Mouse (Mus musculus) heart, adult 18-20 months (tissue): Measurements from ENCODE around the gene 1810009J06Rik. TPM values are rescaled to one million over a fixed set of nuclear protein-coding genes. Genes with fewer than 3 reads are reported as not detected.
"Not testable (repeated sequence)": the region's sequence is repeated elsewhere in the genome, so short reads cannot be mapped to it uniquely, and the experiment has no call there.

Experiments used
- DNase-seq, 2 experiments: peaks; one replicate each; pipeline ENCODE4 v3.0.0; 2021 to 2022; ENCODE audit warnings: mixed read lengths in 1 of 2
- long read RNA-seq, 2 experiments: library from polyadenylated mRNA; stranded (forward); transcript quantifications; one replicate each; pipeline ENCODE4 v2.0.0; 2021
- total RNA-seq, 2 experiments: library from RNA; stranded (reverse); gene quantifications; 2 replicates each; pipeline ENCODE4 v1.2.3; 2021

Gene 1810009J06Rik
- total RNA-seq, result not detected
- long read RNA-seq, experiment 1, result 0 reads
- long read RNA-seq, experiment 2, result 0 reads

DNA sequence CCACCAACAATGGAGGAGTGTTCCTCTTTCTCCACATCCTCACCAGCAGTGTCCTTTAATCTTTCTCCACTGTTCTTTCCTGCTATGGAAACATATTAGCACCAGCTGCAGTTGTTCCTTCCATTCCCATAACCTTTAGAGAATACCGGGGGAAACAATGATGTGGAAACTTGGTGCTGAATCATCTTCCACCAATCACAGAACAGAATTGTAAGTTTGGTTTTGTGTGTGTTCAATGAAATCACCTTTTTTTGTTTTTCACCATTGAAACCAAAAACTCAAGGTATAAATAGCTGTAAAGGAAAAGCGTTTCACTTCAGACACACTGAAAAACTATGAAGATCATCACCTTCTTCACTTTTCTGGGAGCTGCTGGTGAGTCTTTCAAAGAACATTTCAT, at the start of gene 1810009J06Rik:
1810009J06Rik (plus strand) TSS at position 301 of the 400 bp plus-strand sequence.
- not testable (repeated sequence) for DNase-seq

DNA sequence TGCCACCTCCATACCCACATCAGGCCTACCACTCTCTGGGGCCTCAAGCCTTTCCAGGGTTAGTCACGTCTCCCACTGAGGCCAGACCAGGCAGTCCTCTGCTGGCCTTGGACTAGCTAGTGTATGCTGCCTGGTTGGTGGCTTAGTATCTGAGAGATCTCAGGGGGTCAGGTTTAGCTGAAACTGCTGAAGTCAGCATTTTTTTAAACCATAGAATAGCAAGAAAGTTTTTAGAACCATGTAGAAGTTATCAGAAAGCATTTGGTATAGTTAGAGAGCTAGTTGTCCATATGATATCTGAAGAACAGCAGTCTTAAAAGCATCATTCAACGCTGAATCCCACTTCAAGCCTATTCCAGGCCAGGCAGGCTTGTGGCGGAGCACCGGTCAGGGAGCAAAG, 44.6 kb upstream of the 1810009J06Rik start:
- DNase-seq, result no peak

DNA sequence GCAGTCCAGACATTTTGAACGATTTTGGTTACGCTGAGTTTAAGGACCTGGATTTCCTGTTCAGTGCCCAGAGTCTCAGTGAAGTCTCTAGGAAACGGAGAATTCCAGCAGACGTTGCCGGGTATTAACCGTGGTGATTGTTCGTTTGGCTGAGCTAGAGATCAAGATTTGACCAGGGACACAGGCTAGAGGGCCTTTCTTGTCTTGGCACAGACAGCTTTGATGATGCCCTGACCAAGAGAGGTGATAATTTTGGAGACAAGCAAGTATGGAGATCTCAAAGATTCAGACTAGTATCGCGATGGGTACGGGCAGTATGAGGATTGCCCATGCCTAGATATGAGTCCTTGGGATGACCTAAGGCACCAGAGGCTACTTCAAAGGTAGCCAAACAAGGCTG, 24.1 kb upstream of the 1810009J06Rik start, which contains the start of gene 1700074P13Rik:
1700074P13Rik (minus strand) TSS at position 101 of the 400 bp plus-strand sequence.
- DNase-seq, result no peak

DNA sequence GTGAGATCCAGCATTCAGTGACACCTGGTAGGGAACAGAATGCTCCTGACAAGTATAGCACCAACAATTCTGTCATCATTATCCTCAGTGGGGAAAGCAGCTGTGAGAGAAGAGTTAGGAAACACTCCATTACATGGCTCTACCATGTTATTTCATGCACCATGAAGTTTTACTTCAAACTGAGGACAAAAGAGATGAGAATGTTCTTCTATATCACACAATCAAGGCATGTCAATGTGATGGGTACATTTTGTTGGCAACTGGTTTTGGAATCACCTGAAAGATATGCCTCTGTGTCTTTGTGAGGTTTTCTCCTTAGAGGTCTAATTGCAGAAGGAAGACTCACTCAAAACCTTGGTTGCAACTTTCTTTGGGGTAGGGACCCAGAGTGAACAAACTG, 12.8 kb upstream of the 1810009J06Rik start, which contains the start of gene Gm4744:
Gm4744 (minus strand) TSS at position 101 of the 400 bp plus-strand sequence.
- DNase-seq, result no peak

DNA sequence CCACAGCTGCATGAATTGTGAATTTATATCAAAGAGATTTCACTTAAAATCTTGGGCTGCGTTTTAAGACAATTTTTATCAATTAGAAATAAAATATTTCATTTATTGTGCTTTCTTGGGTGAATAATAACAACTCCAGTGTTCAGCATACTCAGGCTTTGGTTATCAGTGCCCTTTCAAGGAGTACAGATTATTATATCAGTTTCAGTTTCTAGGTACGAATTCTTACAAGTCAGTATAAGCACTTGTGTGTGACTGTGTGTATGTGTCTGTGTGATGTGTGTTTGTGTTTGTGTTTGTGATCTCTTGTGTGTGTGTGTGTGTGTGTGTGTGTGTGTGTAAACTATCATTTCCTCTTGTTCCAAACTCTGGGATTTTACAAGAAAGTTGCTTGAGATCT, 10.8 kb upstream of the 1810009J06Rik start:
- DNase-seq, result no peak

DNA sequence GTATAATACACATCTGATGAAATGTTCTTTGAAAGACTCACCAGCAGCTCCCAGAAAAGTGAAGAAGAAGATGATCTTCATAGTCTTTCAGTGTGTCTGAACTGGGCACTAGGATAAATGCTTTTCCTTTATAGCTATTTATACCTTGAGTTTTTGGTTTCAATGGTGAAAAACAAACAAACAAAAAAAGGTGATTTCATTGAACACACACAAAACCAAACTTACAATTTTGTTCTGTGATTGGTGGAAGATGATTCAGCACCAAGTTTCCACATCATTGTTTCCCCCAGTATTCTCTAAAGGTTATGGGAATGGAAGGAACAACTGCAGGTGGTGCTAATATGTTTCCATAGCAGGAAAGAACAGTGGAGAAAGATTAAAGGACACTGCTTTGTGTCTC, 34.8 kb downstream of the 1810009J06Rik start, which contains the start of gene Gm2663:
Gm2663 (minus strand) TSS at position 101 of the 400 bp plus-strand sequence.
- DNase-seq, result not testable (repeated sequence)

DNA sequence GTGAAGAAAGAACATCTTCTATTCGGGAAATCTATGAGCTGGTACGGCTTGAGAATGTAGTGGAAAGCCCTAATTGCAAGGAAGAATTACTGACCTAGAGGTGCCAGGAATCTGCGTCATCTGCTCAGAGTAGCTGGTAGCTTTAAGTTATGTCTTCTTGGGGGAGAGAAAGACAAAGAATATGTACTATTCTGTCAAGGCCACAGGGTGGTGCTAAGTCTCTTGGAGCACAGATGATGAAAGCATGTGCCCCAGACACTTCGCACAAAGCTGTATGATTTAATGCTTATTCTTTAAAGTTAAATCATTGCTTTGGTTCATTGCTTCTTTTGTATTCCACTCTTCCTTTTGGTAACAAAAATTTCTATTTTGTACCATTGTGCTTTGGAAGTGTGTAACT, 50.5 kb downstream of the 1810009J06Rik start:
- no peak for DNase-seq

Other genes with a start within 250 kb of the 1810009J06Rik start
- gene Moxd2, start 77.3 kb upstream of the 1810009J06Rik start, total RNA-seq, result not detected
- not detected for gene Prss58, start 64.4 kb upstream of the 1810009J06Rik start, total RNA-seq
- not detected for gene 1700074P13Rik, start 24.2 kb upstream of the 1810009J06Rik start, total RNA-seq
- not detected for gene Gm4744, start 12.9 kb upstream of the 1810009J06Rik start, total RNA-seq
- not detected for gene Gm2663, start 34.7 kb downstream of the 1810009J06Rik start, total RNA-seq
- not detected for gene 2210010C04Rik, start 70.8 kb downstream of the 1810009J06Rik start, total RNA-seq